Mouse (Mus musculus) lung, adult 18-20 months (tissue): Measurements from ENCODE around the gene Rbl1.
"Not testable (repeated sequence)": the region's sequence is repeated elsewhere in the genome, so short reads cannot be mapped to it uniquely, and the experiment has no call there.

Experiments
- DNase-seq, 2 experiments: peaks; one replicate each; pipeline ENCODE4 v3.0.0; 2022; ENCODE audit warnings: mixed read lengths in 2 of 2

Rbl1 gene

DNA sequence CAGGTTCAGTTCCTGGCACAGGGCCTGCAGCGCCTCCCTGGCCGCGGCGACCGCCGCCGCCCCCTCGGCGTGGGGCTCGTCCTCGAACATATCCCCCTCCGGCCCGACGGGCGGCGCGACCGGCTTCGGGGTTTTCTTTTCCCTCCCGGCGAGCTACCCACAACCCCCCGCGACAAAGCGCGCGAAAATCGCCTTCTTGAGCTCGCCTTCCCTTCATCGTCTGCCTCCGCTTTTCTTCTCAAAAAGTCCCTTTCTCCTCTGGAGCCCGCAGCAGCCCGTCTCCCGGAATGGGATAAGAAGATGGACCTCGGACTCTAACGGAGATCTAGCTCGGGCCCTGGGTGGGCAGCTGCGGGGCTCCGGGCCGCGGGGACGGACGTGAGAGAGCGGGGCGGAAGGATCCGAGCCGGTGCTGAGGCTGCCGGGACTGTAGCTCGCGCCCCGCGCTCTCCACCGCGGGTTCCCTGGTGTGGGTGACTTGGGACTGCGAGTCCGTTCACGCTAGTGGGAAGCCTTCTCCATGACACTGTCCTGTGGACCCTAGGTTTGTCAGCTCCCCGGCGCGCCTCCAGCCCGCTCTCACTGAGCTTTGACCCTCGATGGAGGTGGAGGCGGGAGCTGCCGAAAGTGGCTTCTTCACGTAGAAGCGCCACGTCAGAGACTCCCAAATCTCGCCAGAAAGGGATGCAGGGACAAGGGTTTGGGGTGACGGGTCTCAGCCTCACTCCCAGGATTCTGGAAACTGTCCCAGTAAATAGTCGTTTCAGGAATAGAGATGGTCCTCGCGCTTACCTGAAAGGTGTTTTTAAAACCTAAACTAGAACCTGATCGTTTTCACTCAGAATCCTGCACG lies at the start of gene Rbl1:
Rbl1 (minus strand) TSS at position 169 of the 853 bp plus-strand sequence.
- peak; percentile 90 to 91 for DNase-seq

DNA sequence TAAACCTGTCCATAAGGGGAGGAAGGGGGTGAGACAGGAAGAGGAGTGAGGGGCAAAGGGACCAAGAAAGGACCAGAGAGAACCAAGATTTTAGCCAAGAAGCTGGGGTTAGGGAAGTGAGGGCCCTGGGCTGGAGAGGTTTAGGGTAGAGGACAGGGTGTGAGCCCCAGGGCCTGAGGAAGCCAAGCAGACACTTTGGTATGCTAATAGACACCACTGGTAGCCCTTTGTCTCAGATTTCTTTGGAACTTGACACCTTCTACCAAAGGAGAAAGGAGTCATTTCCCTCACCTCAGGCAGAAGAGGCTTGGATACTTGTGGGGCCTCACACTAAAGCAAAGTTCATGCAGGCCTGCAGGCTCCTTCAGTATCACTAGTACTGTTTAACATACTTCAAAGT lies 43.8 kb upstream of the Rbl1 start:
- DNase-seq: no peak

DNA sequence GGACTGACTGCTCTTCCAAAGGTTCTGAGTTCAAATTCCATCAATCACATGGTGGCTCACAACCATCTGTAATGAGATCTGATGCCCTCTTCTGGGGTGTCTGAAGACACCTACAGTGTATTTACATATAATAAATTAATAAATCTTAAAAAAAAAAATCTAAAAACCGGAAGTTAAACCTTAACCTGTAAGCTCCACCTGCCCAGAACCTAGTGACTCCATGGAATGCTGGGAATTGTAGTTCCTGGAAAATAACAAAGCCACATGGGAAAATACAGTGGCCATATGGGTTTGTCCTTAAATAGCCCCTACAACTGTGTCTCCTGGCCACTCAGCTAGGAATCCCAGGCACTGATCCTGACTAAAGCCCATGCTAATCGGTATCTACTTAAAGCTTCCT lies 41.3 kb upstream of the Rbl1 start:
- no peak for DNase-seq

DNA sequence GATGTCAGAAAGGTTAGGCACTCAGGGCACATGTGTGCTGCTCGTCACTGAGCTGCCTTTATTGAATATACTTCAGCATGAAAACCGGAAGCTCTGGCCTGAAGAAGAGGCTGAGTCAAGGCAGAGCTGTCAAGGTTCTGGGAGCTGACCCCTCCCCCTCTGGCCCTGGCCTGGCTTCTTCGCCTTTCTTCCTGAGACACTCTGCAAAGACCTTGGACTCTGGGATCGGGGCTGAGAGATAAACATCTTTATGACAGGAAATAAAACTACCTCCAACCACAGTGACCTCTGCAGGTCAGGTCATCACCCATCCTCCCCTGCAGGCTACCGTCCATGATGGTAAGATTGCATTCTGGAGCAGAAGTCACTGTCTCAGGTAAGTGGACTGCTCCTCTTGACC lies 40.7 kb upstream of the Rbl1 start:
- no peak for DNase-seq

DNA sequence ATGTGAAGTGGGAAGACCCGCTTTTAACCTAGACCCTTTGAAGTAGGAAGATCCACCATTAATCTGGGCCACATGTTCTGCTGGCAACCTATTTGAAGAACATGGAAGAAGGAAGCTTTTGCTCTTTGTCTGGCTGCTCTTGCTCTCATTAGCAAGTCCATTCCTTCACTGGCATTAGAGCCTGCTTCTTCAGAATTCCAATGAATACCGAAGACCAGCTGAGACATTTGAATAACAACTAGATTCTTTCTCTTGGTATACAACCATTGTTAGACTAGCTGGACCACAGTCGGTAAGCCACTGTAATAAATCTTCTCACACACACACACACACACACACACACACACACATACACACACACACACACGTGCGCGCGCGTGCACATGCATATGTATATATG lies 31.6 kb upstream of the Rbl1 start:
- no peak for DNase-seq

DNA sequence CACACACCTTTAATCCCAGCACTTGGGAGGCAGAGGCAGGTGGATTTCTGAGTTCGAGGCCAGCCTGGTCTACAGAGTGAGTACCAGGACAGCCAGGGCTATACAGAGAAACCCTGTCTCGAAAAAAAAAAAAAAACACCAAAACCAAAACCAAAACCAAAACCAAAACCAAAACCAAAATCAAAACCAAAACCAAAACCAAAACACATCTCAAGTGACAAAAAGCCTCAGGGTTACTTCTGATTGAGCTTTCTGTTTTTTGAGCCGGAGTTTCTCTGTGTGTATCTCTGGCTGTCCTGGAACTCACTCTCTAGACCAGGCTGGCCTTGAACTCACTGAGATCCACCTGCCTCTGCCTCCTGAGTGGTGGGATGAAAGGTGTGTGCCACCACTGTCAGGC lies 17.6 kb upstream of the Rbl1 start:
- not testable (repeated sequence) for DNase-seq

DNA sequence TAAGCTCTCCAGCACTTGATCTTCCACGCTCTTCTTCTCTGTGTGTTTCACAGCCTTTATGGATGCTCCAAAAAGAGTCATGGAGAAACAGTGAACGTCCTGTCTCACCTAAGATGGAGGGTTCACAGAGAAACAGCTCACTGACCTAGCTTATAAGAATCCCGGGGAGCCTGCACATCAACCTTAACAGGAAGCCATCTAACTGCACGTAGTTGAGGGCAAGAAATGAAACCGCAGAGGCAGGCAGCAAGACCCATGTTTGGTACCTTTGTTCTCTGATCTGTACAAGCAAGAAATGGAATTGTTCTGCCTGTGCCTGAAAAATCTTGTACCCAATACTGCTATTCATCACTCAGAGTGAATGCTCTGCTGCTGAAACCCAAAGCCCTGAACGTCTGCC lies 15.8 kb upstream of the Rbl1 start:
- DNase-seq: no peak

DNA sequence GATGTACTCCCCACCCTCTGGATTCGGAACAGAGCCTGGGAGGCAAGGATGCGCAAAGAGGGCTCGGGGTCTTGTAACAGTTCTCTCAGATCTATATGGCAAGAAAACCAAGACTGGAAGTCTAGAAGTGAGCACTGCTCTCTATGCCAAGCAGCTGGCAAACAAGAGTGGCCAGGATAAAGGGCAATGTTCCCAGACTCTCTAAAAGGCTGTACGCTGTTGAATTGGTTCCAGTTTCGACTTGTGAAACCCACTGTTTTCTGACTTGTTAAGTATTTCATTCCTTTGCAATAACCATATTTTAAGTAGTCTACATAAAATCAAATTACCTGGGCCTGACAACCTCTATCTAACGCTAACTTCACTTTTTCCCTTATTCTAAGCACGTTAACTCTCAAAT lies 7.4 kb upstream of the Rbl1 start:
- no peak for DNase-seq

DNA sequence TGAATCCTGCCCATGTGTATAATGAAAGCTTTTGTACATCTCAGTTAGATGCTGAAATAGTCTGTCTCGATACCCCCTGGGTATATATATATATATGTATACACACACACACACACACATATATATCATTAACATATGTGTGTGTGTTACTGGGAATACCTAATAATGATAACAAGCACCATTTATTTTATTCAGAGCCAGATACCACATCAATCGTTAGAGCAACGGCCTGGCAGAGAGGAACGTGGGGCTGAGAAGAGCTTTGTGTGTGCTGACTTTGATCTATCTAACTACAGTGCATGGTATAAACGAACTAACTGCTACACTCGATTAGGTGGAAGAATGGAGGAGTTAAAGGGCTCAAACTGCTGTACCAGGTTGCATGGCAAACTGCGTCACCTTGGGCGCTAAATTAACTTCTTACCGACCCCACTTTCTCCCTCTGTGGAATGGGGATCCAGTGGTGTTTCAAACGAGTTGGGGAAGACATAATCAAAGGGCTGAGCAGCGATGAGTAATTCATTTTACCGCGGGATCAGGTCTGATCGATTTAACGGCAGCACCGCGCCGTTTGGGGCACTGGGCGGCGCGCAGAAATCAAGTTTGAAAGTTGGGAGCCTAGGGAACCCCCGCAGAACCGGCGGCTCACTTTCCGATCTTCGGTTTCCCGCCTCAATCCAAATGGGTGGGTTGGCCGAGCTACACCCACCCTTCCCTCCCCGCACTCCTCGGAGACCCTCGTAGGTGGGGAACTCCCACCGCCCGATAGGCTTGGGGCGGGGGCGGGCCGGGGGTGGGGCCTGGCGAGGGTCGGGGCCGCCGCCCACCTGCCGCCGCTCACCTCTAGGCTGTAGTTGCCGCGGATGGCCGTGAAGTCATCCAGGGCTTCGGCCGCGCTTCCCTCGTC lies 622 bp downstream of the Rbl1 start:
- DNase-seq: peak; percentile 37 to 47

DNA sequence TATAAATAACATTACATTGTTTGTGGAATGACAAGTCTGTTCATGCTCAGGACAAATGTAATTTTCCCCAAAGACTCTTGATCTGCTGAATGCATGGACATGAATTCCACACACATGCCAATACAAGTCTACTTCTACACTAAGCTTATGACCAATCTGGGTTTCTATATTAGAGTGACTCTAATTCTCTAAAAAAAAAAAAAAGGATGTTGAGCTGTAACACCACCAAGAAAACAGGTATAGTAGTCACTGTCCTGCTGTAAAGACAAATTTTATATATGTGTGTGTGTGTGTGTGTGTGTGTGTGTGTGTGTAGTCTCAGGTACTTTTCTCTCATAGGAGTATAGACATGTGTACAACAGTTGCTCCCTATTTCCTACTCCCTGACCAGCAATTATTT lies 1.3 kb downstream of the Rbl1 start:
- no peak for DNase-seq

DNA sequence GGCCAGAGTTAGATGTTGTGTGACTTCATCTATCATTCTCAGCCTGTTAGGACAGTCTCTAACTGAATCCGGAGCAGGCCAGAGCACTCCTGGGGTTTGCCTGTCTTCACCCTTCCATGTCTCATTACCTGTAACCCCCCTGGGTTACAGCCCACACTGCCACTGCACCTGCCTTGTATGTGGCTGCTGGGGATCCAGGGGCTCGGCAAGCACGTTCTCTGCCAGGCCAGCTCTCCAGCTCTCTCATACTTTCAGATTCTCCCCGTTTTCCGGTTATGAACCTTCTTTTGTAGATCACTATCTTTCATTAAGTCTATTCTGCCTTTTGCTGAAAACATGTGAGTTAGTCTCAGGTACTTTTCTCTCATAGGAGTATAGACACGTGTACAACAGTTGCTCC lies 2.0 kb downstream of the Rbl1 start:
- no peak for DNase-seq

DNA sequence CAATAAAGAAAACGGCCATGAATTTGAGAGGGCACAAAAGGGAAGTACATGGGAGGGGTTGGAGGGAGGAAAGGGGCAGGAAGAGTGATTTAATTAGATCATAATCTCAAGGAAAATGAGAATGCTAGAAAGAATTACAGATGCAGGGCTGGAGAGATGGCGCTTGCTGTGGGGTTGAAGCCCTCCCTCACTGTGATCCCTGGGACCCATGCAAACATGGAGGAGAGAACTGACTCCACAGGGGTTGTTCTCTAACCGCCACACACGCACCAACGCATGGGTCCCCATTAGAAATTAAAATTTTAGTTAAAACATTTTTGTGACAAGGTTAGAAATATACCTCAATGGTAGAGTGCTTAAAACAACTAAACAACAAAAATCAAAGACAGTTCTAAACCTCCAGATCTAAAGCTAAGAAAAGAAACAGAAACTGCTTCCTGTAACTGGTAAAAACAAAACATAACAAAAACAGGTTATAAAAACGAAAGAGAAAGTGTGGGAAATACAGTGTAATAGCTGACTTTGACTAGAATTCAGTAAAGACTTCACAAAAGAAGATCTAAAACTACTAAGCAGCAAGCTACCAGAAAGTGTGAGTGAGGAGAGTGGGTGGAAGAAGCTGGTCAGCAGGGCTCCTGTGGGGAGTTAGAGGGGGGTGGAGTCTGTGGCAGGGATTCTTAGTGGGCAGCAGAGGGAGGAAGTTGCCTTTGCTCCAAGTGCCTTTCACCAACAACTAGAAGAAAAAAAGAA lies 3.1 kb downstream of the Rbl1 start:
- DNase-seq: peak; percentile 66 to 67

DNA sequence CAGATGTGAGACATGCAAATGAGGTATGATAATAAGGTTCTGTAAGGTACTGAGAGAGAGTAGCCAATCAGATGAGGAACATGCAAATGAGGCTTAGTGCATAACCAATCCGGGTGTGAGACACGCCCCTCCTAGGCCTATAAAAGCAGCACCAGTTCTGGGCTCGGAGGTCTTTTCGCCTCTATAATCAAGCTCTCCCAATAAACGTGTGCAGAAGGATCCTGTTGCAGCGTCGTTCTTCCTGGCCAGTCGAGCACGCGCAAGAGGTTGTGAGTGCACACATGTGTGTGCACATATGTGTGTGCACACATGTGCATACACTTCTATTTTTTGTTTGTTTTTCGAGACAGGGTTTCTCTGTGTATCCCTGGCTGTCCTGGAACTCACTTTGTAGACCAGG lies 5.9 kb downstream of the Rbl1 start:
- not testable (repeated sequence) for DNase-seq

DNA sequence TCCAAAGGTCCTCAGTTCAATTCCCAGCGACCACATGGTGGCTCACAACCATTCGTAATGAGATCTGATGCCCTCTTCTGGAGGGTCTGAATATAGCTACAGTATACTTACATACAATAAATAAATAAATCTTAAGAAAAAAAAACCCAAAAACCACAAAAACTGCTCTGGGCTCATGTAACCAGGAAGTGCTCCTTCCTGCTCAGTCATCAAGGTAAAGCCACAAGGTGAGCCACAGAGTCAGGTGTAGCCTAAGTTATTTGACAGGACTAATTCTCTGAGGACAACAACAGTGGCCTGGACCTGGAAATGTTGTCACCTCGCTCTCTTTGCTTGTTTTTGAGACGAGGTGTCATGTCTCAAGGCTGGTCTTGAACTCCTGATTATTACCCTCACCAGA lies 13.7 kb downstream of the Rbl1 start:
- DNase-seq: no peak

DNA sequence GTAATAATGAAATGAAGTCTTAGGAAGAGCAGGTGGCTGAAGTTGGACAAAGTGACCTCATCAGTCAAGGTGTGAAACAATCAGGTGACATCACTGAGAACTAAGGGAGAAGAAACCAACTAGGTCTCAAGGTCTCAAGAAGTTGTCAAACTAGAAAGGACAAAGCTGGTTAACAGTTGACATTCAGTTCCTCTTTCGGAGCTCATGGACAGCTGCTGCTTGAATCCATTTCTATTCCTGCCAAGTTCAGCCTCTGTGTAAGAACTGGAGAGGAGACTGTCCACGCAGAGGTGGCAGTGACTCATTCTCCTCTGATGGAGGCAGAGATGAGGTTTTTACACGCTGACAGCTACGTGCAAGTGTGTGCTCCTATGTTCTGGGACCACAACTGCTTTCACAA lies 17.1 kb downstream of the Rbl1 start:
- no peak for DNase-seq

DNA sequence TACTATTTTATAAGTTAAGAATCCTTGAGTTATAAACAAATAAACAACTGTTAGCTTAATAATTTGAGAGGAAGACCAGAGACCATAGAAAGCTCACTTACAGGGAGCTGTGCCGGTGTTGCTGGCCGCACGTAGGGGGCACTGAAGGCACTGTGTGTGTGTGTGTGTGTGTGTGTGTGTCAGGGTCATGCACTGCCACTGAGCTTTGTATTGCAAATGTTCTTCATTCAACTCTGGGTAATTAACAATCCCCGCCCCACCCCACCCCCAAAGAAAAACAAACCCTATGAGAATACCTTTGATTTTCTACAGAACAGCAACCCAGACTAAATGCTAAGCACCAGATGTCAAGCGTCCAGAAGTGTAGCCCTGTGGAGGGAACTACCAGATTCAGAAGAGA lies 17.8 kb downstream of the Rbl1 start:
- DNase-seq: no peak

DNA sequence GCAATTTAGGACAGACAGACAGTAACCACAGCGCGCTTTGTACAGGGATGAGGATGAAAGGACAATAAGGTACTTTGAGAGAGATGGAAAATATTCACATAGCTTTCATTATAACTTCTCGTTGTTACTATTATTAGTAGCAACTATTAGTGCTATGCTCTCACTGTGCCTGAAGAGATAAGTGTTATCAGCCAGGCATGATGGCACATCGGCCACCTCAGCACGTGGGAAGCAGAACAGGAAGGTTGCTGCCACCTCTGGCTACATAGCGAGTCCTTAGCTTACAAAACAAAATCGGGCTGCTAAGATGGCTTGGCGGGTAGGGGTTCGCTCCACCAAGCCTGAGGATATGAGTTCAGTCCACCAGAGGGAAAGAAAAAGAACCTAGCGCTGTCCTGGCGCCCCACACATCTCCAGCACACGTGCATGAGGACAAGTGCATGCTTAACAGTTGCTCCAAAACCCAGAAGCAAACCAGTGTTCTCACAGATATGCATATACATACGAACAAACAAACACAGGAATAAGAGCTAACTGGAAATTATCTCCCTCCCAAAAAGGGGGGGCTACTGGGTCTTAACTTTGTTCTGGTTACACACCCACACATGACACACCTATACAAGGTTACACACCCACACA lies 19.2 kb downstream of the Rbl1 start:
- no peak for DNase-seq

DNA sequence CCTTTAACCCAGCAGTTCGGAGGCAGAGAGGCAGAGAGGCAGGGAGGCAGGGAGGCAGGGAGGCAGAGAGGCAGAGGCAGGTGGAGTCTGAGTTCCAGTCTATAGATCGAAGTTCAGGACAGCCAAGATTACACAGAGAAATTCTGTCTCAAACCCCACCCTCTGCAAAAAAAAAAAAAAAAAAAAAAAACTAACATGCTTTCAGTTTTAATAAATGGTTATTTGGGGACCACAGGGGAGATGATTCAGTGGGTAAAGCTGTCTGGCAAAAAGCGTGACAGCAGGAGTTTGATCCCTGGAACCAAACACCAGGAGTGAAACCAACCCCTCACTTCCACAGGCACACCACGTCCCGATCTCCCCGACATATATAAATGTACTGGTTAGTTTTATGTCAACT lies 26.2 kb downstream of the Rbl1 start:
- DNase-seq: no peak

DNA sequence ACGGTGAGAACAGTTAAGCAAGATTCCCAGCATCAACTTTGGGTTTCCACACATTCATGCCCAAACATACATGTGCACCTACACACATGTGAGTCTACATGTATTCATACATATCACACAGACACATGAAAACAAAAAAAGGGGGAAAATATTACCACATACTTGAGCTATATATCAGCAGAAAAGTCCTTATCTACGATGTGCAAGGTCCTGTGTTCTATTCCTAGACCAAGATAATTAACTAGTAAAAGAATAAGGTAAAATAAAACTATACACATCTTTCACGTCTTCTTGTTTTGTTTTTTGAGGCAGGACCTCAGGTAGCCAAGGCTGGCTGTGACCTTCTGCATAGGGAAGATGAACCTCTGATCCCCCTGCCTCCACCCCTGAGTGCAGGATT lies 28.1 kb downstream of the Rbl1 start:
- no peak for DNase-seq

DNA sequence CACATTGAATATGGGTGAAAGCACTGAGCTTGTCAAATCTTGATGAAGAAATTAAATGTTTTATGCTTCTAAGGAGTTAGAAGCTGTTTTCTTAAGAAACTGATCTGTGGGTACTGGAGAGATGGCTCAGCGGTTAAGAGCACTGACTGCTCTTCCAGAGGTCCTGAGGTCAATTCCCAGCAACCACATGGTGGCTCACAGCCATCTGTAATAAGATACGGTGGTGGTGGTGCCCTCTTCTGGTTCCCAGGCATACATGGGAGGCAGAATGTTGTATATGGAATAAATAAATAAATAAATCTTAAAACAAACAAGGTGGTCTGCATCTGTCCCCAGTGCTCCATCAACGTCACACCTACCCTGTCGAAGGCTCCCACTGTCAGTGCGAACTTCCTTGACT lies 29.9 kb downstream of the Rbl1 start:
- no peak for DNase-seq

DNA sequence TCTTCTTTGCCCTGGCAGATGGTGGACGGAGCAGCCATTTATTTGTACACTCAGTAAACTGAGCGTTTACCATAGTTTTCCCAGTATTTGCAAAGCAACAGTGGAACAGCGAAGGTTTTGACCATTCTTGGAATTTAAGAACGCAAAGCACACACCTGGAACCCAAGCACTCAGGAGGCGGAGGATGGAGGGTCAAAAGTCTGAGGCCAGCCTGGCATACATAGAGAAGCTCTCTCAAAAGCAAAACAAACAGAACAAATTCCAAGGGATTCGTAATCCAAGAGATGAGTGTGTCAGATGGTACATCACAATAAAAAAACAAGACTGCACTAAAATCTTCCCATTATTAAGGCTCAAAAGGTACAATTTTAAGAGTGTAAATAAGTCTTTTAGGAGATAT lies 30.8 kb downstream of the Rbl1 start:
- DNase-seq: no peak

DNA sequence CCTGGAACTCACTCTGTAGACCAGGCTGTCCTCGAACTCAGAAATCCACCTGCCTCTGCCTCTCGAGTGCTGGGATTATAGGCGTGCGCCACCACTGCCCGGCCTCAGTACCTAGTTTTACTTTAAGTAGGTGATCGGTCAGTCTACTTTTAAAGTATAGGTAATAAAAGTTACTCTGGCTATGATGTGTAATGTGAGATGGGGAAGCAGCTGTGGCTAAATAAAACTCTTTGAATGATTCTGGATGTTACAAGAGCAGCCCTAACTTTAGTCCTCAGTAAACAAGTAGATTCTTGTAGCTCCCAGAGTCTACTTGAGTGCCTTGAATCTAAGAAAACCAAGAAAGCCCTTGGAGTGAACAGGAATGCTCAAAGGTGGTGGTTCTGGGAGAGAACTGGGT lies 31.4 kb downstream of the Rbl1 start:
- no peak for DNase-seq

DNA sequence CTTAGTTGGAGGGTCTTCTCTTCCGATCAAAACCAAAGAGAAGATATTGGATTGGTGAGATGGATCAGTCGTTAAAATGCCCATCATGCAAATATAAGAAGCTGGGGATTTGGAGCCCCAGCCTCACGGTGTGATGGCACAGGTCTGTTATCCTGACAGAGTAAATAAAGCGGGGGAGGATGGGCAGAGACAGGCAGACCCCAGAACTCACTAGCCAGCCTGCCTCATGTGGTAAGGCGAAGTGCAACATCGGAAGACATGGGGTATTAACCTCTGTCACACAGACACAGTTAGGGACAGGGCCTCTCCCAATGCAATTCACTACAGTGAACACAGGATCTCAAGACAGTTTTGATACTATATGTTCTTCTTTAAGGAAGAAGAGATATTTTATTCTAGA lies 33.7 kb downstream of the Rbl1 start:
- DNase-seq: no peak
